Mouse (Mus musculus) embryonic facial prominence, embryonic 12.5 days (tissue): ENCODE results near the gene Lgr6. TPM values are rescaled to one million over a fixed set of nuclear protein-coding genes. Genes with fewer than 3 reads are reported as not detected.

Source experiments
- ATAC-seq: fragments of 200-750 bp; cut with Nextera tagmentation; 2 replicates; pipeline ENCODE4 v1.8.0; 2017; ENCODE audit not compliant: insufficient number of reproducible peaks, insufficient read depth, low FRiP score, low TSS enrichment
- H3K27ac ChIP-seq: fragments of 300-500 bp; sonication (generic); 2 replicates; pipeline ENCODE4 v1.5.1; 2016; ENCODE audit warnings: mild to moderate bottlenecking
- H3K27me3 ChIP-seq: fragments of 300-500 bp; sonication (generic); 2 replicates; pipeline ENCODE4 v1.6.1; 2016; ENCODE audit warnings: mild to moderate bottlenecking, moderate library complexity
- H3K36me3 ChIP-seq: fragments of 300-500 bp; sonication (generic); 2 replicates; pipeline ENCODE4 v1.6.1; 2016; ENCODE audit warnings: mild to moderate bottlenecking
- H3K4me1 ChIP-seq: fragments of 300-500 bp; sonication (generic); 2 replicates; pipeline ENCODE4 v1.6.1; 2016
- H3K4me2 ChIP-seq: fragments of 300-500 bp; sonication (generic); replicated peaks from 2 replicates; pipeline ENCODE4 v1.6.1; 2016; ENCODE audit warnings: mild to moderate bottlenecking, moderate library complexity
- H3K4me3 ChIP-seq: fragments of 300-500 bp; sonication (generic); 2 replicates; pipeline ENCODE4 v1.5.1; 2016; ENCODE audit warnings: mild to moderate bottlenecking
- H3K9ac ChIP-seq: fragments of 300-500 bp; sonication (generic); 2 replicates; pipeline ENCODE4 v1.6.1; 2016; ENCODE audit warnings: mild to moderate bottlenecking, moderate library complexity
- H3K9me3 ChIP-seq: fragments of 300-500 bp; sonication (generic); 2 replicates; pipeline ENCODE4 v1.6.1; 2016; ENCODE audit warnings: mild to moderate bottlenecking, moderate library complexity
- WGBS: fragments of 180-500 bp; shearing (Covaris S2); methylation state at CpG from one replicate; pipeline ENCODE4 v1.1.7; 2016; 5-methylcytosine and 5-hydroxymethylcytosine counted together
- polyA plus RNA-seq: library from polyadenylated mRNA; unstranded; fragments of >200 nt; fragmentation: Nextera tagmentation; extraction: Ambion mirVana; gene quantifications from 2 replicates; pipeline ENCODE4 v1.2.1, GENCODE M21; 2016

The Lgr6 gene
- polyA plus RNA-seq, 1 experiment from 2014 or later, result 3.5 TPM

DNA sequence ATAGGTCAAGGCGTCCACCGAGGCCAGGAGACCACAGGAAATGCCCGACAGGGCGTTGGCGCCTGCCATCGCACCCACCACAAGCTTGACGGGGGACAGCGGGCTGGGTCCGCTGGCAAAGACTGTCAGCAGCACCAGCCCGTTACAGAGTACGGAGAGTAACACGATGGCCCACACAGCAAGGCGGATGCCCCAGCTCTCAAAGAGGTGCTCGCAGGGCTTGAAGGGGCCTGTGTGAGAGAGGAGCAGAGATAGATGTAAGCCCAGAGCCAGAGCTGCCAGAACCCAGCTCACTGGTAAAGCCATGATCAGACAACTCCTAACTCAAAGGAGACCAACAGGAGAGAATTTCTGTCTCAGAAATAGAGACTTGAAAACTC lies 117.1 kb downstream of the Lgr6 start:
- peak overlapping the region; percentile 40 for H3K4me3 ChIP-seq
- peaks cover 7% of the 10 kb centered on the region; the same call in 1 of the 2 replicates for H3K27me3 ChIP-seq
- ATAC-seq, result no peak
- WGBS, result 9% methylated on average over 14 of the region's 14 CpGs
- H3K9ac ChIP-seq, result peak overlapping the region; percentile 60
- peaks cover 22% of the 10 kb centered on the region for H3K4me1 ChIP-seq
- H3K27ac ChIP-seq, result no peak overlapping the region
- H3K36me3 ChIP-seq, result no peaks in the 10 kb centered on the region
- peak overlapping the region; percentile 92 for H3K4me2 ChIP-seq
- H3K9me3 ChIP-seq, result no peaks in the 10 kb centered on the region

DNA sequence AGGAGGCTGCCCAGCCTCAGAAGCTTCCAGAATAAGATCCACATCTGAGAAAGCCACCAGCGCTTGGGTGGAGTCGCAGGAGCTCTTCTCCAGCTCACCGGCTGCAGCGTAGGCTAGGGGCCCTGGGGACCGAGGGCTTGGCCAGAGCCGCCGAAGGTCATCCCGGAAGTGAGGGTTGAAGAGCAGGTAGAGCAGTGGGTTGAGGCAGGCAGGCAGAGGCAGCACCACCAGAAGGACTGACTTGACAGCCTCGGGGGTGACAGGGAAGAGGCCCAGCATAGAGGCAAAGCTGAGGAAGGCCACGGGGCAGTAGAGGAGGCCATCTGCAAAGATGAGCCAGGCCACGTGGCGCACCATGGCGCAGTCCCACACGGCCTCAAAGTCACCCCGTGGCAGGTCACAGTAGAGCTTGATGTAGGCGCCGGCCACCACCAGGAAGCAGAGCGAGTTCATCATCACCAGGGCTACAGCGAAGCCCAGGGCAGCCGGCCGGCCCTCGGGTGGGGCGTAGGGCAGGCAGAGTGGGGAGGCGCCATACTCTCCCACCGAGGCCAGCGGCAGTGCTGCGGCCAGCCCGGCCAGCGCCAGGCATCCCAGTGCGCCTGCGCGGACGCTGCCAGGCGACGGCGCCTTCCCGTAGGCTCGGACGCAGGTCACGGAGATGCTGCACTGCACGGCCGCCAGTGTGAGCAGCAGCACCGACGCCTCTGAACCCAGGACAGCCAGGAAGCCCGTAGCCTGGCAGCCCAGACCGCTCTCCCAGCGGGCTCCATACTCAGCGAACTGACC lies 117.7 kb downstream of the Lgr6 start:
- no peaks in the 10 kb centered on the region for H3K9me3 ChIP-seq
- WGBS, result 32% methylated on average over 48 of the region's 48 CpGs
- peak overlapping the region; percentile 60 for H3K9ac ChIP-seq
- H3K27ac ChIP-seq, result no peak overlapping the region
- H3K4me1 ChIP-seq, result peaks cover 18% of the 10 kb centered on the region
- H3K4me2 ChIP-seq, result peak overlapping the region; percentile 92
- H3K4me3 ChIP-seq, result peak overlapping the region; percentile 40
- H3K36me3 ChIP-seq, result no peaks in the 10 kb centered on the region
- peak; percentile 38; the same call in 1 of the 2 replicates for ATAC-seq
- peaks cover 7% of the 10 kb centered on the region; the same call in 1 of the 2 replicates for H3K27me3 ChIP-seq

DNA sequence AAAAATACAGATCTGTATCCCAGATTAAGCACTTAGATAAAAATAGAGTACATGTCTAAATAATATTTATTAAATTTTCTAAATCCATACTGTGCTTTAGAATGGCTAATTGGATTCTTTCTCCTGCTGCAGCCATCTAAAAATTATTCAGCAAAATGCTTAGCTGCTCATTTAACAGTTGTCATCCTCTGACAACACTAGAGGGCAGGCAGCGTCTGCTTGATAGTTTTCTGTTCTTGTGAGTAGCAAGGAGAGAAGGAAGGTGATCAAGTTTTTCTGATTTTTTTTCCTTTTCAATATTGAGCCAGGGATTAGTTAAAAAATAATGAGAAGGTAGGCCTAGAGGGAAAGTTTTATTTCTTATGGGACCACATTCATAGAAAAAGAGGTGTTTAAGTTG lies 132.2 kb downstream of the Lgr6 start:
- Histone ChIP-seq H3K27ac (no peak overlapping the region), H3K4me1 (peaks cover 4% of the 10 kb centered on the region; the same call in 1 of the 2 replicates), H3K4me2 (no peak overlapping the region), H3K36me3 (peaks cover 37% of the 10 kb centered on the region), H3K27me3 (no peaks in the 10 kb centered on the region), H3K4me3 (no peak overlapping the region), H3K9ac (no peak overlapping the region), H3K9me3 (no peaks in the 10 kb centered on the region)
- WGBS, result 68% methylated on average over 1 of the region's 1 CpGs
- ATAC-seq, result no peak

DNA sequence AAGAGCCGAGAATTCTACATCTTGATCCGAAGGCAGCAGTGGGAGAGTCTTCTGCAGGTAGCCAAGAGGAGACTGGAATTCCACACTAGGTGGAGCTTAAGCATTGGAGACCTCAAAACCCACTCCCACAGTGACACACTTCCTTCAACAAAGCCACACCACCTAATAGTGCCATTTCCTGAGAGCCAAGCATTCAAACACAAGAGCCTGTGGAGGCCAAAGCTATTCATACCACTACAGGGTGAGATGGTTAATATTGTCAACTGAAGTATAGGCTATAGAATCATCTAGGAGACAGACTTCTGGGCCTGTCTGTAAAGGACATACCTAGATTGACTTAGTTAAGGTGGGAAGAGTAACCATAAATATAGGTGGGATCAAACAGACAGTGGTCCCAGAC lies 139.6 kb downstream of the Lgr6 start:
- WGBS, result 97% methylated on average over 2 of the region's 2 CpGs
- H3K4me2 ChIP-seq, result no peak overlapping the region
- no peak overlapping the region for H3K27ac ChIP-seq
- ATAC-seq, result no peak
- no peaks in the 10 kb centered on the region for H3K27me3 ChIP-seq
- no peak overlapping the region for H3K4me3 ChIP-seq
- no peak overlapping the region for H3K9ac ChIP-seq
- H3K4me1 ChIP-seq, result peaks cover 10% of the 10 kb centered on the region; the same call in 1 of the 2 replicates
- H3K36me3 ChIP-seq, result peaks cover 17% of the 10 kb centered on the region
- no peaks in the 10 kb centered on the region for H3K9me3 ChIP-seq

DNA sequence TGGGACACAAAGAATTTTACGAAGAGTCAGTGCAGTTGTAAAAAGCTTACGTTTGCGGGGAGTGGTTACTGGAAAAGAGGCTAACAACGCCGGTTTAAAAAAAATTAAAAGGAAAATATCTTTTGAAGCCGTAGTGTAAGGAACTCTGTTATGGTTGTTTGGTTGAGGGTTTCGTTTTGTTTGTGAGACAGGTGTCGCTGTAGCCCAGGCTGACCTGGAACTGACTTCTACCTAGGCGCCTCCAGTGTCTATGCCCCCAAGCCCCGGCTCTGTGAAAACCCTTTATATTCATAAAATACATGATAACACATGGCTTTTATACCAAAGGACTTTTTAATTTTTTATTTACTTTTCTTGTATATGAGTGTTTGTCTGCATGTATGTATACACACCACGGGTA lies 142.3 kb downstream of the Lgr6 start:
- ATAC-seq, result no peak
- H3K27me3 ChIP-seq, result no peaks in the 10 kb centered on the region
- peak overlapping the region; percentile 52 for H3K9ac ChIP-seq

DNA sequence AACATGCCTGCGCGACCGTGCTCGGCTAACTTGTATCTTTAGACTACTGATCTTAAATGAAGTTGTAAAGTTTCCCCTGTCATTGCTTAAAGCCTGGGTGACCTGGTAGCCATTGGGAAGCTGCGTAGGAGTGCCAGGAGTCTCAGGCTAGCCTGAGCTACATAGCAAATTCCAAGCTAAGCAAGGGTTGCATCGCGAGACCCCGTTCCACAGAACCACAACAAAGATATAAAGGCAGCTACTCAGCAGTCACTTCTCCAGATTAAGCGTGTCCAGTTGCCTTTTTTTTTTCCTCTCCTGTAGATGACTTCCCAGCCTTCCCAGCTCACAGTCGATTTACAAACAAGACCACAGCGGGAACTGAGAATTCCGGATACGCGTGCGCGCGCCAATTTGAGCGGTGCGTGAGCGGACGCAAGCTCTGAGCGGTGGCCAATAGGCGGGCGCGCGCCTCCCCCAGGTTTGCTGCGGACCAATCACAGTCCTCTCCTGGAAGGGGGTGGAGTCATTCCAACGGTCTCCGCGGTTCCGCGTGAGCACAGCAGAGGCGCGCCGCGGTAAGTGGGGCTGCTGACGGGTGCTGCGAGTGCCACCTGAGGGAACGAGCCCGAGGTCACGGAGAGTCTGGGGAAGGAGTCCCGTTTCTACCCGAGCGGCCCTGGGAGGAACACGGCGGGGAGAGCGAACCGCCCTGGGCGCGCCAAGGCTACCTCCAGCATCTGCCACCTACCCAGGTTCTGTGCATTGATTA lies 142.8 kb downstream of the Lgr6 start, which contains the start of gene Ube2t:
TSS of gene Ube2t (plus strand) at position 513 of the 751 bp plus-strand sequence.
- no peak within 1 kb of the TSS for H3K27ac ChIP-seq
- no peaks in the 10 kb centered on the region for H3K36me3 ChIP-seq
- peak within 1 kb of the TSS; percentile 70 for H3K4me2 ChIP-seq
- H3K9ac ChIP-seq, result peak within 1 kb of the TSS; percentile 52
- H3K27me3 ChIP-seq, result no peaks in the 10 kb centered on the region
- peak; percentile 99 for ATAC-seq
- H3K4me1 ChIP-seq, result peaks cover 10% of the 10 kb centered on the region; the same call in 1 of the 2 replicates
- 2% methylated on average over 50 of the region's 50 CpGs for WGBS
- H3K9me3 ChIP-seq, result no peaks in the 10 kb centered on the region
- H3K4me3 ChIP-seq, result peak within 1 kb of the TSS; percentile 56

More for the DNA sequence above, 142.3 kb downstream of the Lgr6 start:
- Histone ChIP-seq H3K4me3 (peak overlapping the region; percentile 56), H3K36me3 (no peaks in the 10 kb centered on the region), H3K27ac (no peak overlapping the region), H3K4me1 (peaks cover 10% of the 10 kb centered on the region; the same call in 1 of the 2 replicates), H3K4me2 (peak overlapping the region; percentile 70), H3K9me3 (no peaks in the 10 kb centered on the region)
- WGBS, result 4% methylated on average over 11 of the region's 11 CpGs

DNA sequence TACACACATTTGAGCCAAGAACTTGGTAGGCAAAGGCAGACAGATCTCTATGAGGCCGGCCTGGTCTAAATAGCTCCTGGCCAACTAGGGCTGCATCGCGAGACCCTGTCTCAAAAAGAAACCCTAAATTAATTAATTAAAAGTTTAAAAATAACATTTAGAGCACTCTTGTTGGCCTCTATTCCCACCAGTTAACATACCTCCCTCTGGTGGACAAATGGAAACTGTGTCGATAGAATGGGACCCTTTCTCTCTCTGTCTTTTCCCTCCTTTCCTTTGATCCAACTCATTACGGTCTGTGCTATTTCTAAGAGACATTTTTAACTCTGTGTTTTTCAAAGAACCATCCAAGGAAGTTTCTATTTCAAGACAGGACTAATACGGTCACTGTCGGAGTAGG lies 144.4 kb downstream of the Lgr6 start:
- H3K36me3 ChIP-seq, result no peaks in the 10 kb centered on the region
- H3K9me3 ChIP-seq, result no peaks in the 10 kb centered on the region
- no peak for ATAC-seq
- H3K4me1 ChIP-seq, result peaks cover 10% of the 10 kb centered on the region; the same call in 1 of the 2 replicates
- H3K27ac ChIP-seq, result no peak overlapping the region
- 63% methylated on average over 7 of the region's 7 CpGs for WGBS
- H3K4me3 ChIP-seq, result no peak overlapping the region
- no peak overlapping the region for H3K4me2 ChIP-seq
- H3K9ac ChIP-seq, result no peak overlapping the region
- no peaks in the 10 kb centered on the region for H3K27me3 ChIP-seq

DNA sequence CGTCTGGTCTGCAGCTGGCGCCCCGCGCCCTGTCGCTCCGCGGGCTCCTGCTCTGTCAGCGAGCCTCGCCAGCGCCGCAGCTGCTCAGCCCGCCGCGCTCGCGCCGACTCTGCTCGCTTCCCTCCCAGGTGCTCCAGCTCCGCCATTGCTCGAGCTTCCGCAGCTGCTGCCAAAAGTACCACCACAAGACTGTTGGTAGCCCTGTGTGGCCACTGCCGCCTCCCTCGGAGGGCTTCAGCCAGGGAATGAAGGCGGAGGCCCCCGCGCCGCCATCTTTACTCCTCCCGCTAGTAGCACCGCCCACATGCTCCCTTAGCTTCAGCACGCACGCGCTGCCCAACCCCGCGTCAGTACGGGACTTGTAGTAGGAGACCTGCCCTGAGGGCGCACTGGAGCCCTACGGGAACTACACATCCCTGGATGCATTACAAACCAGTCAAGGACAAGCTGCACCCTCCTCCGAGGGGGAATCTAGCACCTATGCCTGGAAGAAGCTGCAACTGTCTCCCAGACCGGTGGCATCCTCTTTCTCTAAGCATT lies 149.4 kb downstream of the Lgr6 start, which contains the start of gene Ppp1r12b:
TSS of gene Ppp1r12b (minus strand) at position 306 of the 540 bp plus-strand sequence.
- Histone ChIP-seq H3K27me3 (no peaks in the 10 kb centered on the region), H3K9ac (peak within 1 kb of the TSS; percentile 78), H3K36me3 (no peaks in the 10 kb centered on the region), H3K9me3 (no peaks in the 10 kb centered on the region), H3K27ac (peak within 1 kb of the TSS; percentile 89), H3K4me3 (peak within 1 kb of the TSS; percentile 71), H3K4me2 (peak within 1 kb of the TSS; percentile 67), H3K4me1 (peaks cover 13% of the 10 kb centered on the region; the same call in 1 of the 2 replicates)
- peak; percentile 98 for ATAC-seq
- under 1% methylated on average over 38 of the region's 39 CpGs for WGBS

DNA sequence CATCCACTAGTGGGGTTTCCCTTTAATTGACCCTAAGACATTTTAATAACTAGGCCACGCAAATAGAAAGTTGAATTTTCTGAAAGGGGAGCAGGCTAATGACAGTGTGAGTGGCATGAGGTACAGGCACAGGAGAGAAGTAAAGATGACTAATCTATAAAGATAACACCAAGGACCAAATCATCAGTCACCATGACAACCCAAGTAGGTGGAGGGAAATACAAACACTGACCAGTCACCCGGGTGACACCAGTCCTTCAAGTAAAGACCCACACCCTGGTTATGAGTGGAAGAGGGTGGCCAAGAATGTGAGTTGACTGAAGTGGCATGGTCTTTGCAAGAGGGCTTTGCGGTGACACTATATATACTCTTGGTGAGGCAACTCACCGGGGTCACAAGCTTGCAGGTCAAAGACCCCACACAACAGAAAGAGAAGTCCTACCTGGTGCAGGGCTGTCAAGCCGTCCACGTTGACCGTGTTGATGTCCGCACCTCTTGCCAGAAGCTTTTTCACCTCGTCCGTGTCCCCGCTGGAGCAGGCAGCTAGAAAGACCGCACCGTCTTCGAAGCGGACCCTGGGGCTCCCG lies 149.9 kb downstream of the Lgr6 start:
- no peaks in the 10 kb centered on the region for H3K36me3 ChIP-seq
- H3K4me1 ChIP-seq, result peaks cover 13% of the 10 kb centered on the region; the same call in 1 of the 2 replicates
- peak overlapping the region; percentile 67 for H3K4me2 ChIP-seq
- peak overlapping the region; percentile 71 for H3K4me3 ChIP-seq
- ATAC-seq, result peak; percentile 31; the same call in 1 of the 2 replicates
- peak overlapping the region; percentile 78 for H3K9ac ChIP-seq
- H3K27me3 ChIP-seq, result no peaks in the 10 kb centered on the region
- peak overlapping the region; percentile 89 for H3K27ac ChIP-seq
- 5% methylated on average over 16 of the region's 16 CpGs for WGBS
- H3K9me3 ChIP-seq, result no peaks in the 10 kb centered on the region

DNA sequence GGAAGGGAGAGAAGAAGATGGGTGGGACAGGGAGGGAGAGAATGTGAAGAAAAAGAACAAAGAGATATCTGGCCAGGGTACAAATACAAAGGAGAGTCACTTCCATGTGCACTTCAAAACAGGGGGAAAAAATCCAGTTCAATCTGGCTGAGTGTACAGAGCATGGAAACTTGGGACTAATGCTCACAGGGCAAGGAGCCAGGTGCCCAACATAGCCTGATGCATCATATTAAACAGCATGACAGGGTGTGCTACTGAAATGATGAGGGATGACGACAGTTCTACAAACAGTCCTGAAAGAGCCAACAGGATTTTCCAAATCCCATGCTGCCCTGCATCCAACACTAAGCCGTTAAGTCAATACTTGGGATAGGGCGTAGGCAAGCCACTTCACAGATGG lies 155.1 kb downstream of the Lgr6 start:
- 91% methylated on average over 3 of the region's 3 CpGs for WGBS
- no peak overlapping the region for H3K9ac ChIP-seq
- H3K27ac ChIP-seq, result no peak overlapping the region
- ATAC-seq, result no peak
- H3K9me3 ChIP-seq, result no peaks in the 10 kb centered on the region
- H3K27me3 ChIP-seq, result no peaks in the 10 kb centered on the region
- no peak overlapping the region for H3K4me2 ChIP-seq
- H3K36me3 ChIP-seq, result peaks cover 6% of the 10 kb centered on the region
- H3K4me1 ChIP-seq, result peaks cover 10% of the 10 kb centered on the region; the same call in 1 of the 2 replicates
- H3K4me3 ChIP-seq, result no peak overlapping the region

DNA sequence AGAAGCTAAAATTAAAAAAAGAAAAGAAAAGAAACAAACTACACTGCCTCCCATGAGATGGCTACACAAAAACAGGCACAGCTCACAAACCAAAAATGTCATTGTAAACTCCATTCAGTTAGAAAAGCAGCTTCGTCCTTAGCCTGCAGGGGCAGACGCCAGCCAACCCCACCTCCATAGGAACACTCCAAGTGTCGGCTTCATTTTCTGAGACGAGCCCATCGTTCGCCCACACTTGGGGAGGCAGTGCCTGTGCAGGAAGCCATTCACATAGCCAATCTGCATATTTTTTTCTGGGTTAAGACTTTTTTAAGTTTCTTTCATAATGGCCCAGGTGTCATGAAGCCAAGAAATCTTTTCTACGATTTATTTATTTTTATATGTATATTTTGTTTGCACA lies 157.5 kb downstream of the Lgr6 start:
- Histone ChIP-seq H3K9ac (no peak overlapping the region), H3K36me3 (peaks cover 6% of the 10 kb centered on the region), H3K27me3 (no peaks in the 10 kb centered on the region), H3K4me1 (no peaks in the 10 kb centered on the region), H3K4me2 (no peak overlapping the region), H3K27ac (no peak overlapping the region), H3K4me3 (no peak overlapping the region), H3K9me3 (no peaks in the 10 kb centered on the region)
- WGBS, result 83% methylated on average over 7 of the region's 7 CpGs
- no peak for ATAC-seq
